Mouse (Mus musculus) liver, embryonic 14.5 days (tissue): ENCODE measurements around the gene Aup1. TPM values are rescaled to one million over a fixed set of nuclear protein-coding genes. Genes with fewer than 3 reads are reported as not detected.
A peak's percentile ranks its signal among the peaks of the same experiment; 100 is the strongest.

Source experiments
- ATAC-seq: fragments of 200-750 bp; cut with Nextera tagmentation; 2 replicates; pipeline ENCODE4 v1.8.0; 2017; ENCODE audit warnings: moderate number of reproducible peaks, mild to moderate bottlenecking, moderate library complexity; ENCODE audit not compliant: insufficient read depth
- DNase-seq, 3 experiments: peaks; one replicate each; pipeline ENCODE4 v3.0.0-alpha.2; 2012 to 2013; ENCODE audit warnings: low read depth in 3 of 3, low spot score in 3 of 3
- H3K27ac ChIP-seq: fragments of 300-500 bp; sonication (generic); 2 replicates; pipeline ENCODE4 v1.5.1; 2014; ENCODE audit warnings: moderate library complexity, mild to moderate bottlenecking, control low read depth, inconsistent platforms
- H3K27me3 ChIP-seq: fragments of 300-500 bp; sonication (generic); 2 replicates; pipeline ENCODE4 v1.6.1; 2014; ENCODE audit warnings: mild to moderate bottlenecking, low read length, moderate library complexity; ENCODE audit not compliant: control insufficient read depth, insufficient read depth
- H3K36me3 ChIP-seq: fragments of 300-500 bp; sonication (generic); replicated peaks from 2 replicates; pipeline ENCODE4 v1.6.1; 2014; ENCODE audit warnings: low read depth; ENCODE audit not compliant: control insufficient read depth, insufficient read depth
- H3K4me1 ChIP-seq, 2 experiments: fragments of 200-500 bp in 1 of 2; fragments of 300-500 bp in 1 of 2; sonication (generic) in 1 of 2; replicated peaks; 2 replicates each; pipeline ENCODE4 v1.6.1; 2012 to 2014; ENCODE audit warnings: antibody characterized with exemption in 1 of 2, inconsistent platforms in 1 of 2, low read length in 1 of 2; ENCODE audit not compliant: control insufficient read depth in 2 of 2, insufficient read depth in 2 of 2
- H3K4me2 ChIP-seq: fragments of 300-500 bp; sonication (generic); 2 replicates; pipeline ENCODE4 v1.6.1; 2014; ENCODE audit warnings: low read depth, mild to moderate bottlenecking, control low read depth, moderate library complexity
- H3K4me3 ChIP-seq, 2 experiments: fragments of 200-500 bp in 1 of 2; fragments of 300-500 bp in 1 of 2; sonication (generic) in 1 of 2; 2 replicates each; pipeline ENCODE4 v1.5.1; 2012 to 2014; ENCODE audit warnings: low read depth in 2 of 2, low read length in 2 of 2, mild to moderate bottlenecking in 2 of 2, control low read depth in 1 of 2, inconsistent platforms in 1 of 2, moderate library complexity in 1 of 2; ENCODE audit not compliant: insufficient read depth in 1 of 2
- H3K9ac ChIP-seq: fragments of 300-500 bp; sonication (generic); replicated peaks from 2 replicates; pipeline ENCODE4 v1.6.1; 2014; ENCODE audit warnings: mild to moderate bottlenecking, control low read depth, moderate library complexity
- H3K9me3 ChIP-seq: fragments of 300-500 bp; sonication (generic); 2 replicates; pipeline ENCODE4 v1.6.1; 2016; ENCODE audit warnings: low read length, mixed read lengths; ENCODE audit not compliant: control insufficient read depth
- CTCF ChIP-seq: IDR thresholded peaks from 2 replicates; pipeline ENCODE4 v1.5.1; 2016; ENCODE audit warnings: antibody characterized with exemption, low read depth, control low read depth
- EP300 ChIP-seq: IDR thresholded peaks from 2 replicates; pipeline ENCODE4 v1.6.1; 2016; ENCODE audit warnings: antibody characterized with exemption, low read depth
- WGBS: fragments of 180-500 bp; shearing (Covaris S2); extraction: QIAGEN DNeasy Blood & Tissue Kit; methylation state at CpG from one replicate; pipeline ENCODE4 v1.1.7; 2014; ENCODE audit not compliant: insufficient replicate concordance; 5-methylcytosine and 5-hydroxymethylcytosine counted together
- polyA plus RNA-seq, 2 experiments: library from polyadenylated mRNA; depleted of rRNA in 1 of 2; stranded (reverse) in 1 of 2; unstranded in 1 of 2; fragments of >200 nt; fragmentation: Nextera tagmentation in 1 of 2; extraction: Ambion mirVana in 1 of 2; gene quantifications; 2 replicates each; pipeline versions ENCODE4 v1.2.1 to v1.2.3; 2012 to 2014

The Aup1 gene
- polyA plus RNA-seq, 2 experiments = 128 to 172 TPM

DNA sequence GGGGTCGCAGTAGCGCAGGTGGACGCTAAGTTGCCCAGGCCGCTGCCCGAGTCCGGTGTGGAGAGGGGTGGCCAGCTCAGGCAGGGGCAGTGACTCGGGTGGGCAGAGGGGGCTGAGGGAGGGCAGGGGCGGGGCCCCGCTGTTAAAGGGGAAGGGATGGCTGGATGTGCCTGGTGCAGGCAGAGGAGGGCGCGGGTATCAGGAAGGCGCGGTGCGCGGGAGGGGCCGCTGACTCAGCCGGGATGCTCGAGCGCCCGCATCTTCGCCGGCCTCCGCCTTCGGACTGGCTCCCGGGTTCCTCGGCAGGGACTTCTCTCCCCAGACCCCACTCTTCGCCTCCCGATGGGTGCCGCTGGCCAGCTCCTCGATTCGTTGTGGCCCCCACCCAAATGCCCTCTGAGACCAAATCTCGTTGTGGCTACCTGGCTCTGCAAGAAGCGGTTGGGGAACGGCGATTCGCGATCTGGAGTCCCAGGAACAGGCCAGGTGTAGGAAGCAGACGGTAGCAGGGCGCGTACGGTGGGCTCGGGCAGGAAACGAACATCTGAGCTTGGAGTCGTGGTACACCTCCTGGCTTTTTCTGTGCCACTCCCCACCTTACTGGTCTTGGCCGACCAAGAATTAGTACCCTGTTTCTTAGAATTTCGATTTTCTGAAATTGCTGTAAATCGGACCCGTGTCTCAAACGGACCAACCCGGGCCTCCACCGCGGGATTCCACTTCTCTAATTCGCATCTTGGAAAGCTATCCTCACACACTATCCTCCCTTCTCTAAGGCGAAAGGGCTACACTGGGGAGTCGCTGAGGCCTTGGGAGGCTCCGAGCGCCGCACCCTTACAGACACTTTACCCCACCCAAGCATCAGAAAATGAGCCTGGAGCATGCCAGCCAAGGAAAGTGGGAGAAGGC is 16.2 kb downstream of the Aup1 start:
- no peak overlapping the region for H3K9ac ChIP-seq
- peaks cover 96% of the 10 kb centered on the region for H3K27me3 ChIP-seq
- no peak overlapping the region for H3K27ac ChIP-seq
- no peaks in the 10 kb centered on the region for H3K4me1 ChIP-seq
- H3K36me3 ChIP-seq = no peaks in the 10 kb centered on the region
- TF ChIP-seq EP300 = no peak
- no peak for TF ChIP-seq CTCF
- ATAC-seq (no peak), DNase-seq (no peak)
- 2% methylated on average over 58 of the region's 58 CpGs for WGBS
- peak overlapping the region; percentile 8; the same call in 1 of the 2 replicates for H3K4me2 ChIP-seq
- H3K4me3 ChIP-seq = peak overlapping the region in 1 of 2 experiments; percentile 16; a peak in 1 of 4 replicates
- no peaks in the 10 kb centered on the region for H3K9me3 ChIP-seq

- WGBS = 1% methylated on average over 24 of the region's 24 CpGs
- no peaks in the 10 kb centered on the region for H3K4me1 ChIP-seq
- no peak overlapping the region for H3K9ac ChIP-seq
- H3K4me2 ChIP-seq = 0 out of 2 replicates have a peak overlapping the region, but pooled peaks have one; percentile 8
- peak overlapping the region in 1 of 2 experiments; percentile 16; a peak in 1 of 4 replicates for H3K4me3 ChIP-seq
- H3K27me3 ChIP-seq = peaks cover 95% of the 10 kb centered on the region
- no peak for DNase-seq
- no peaks in the 10 kb centered on the region for H3K36me3 ChIP-seq
- TF ChIP-seq CTCF (no peak), EP300 (no peak)
- ATAC-seq = no peak
- H3K9me3 ChIP-seq = no peaks in the 10 kb centered on the region
- no peak overlapping the region for H3K27ac ChIP-seq
Measured at GRCm38 (mm10) chr6:83071220-83071619, 16.9 kb downstream of the Aup1 start.

- no peak for ATAC-seq
- Histone ChIP-seq H3K4me2 (no peak overlapping the region), H3K9me3 (no peaks in the 10 kb centered on the region), H3K27me3 (peaks cover 63% of the 10 kb centered on the region), H3K9ac (no peak overlapping the region), H3K4me1 (peaks cover 8% of the 10 kb centered on the region in 2 experiments), H3K36me3 (peaks cover 2% of the 10 kb centered on the region; the same call in 1 of the 2 replicates), H3K4me3 (no peak overlapping the region), H3K27ac (no peak overlapping the region)
- 7% methylated on average over 2 of the region's 2 CpGs for WGBS
- TF ChIP-seq EP300 = no peak
- TF ChIP-seq CTCF = peak; percentile 46; the same call in 1 of the 2 replicates
- no peak for DNase-seq
Measured at GRCm38 (mm10) chr6:83074979-83075378, 20.7 kb downstream of the Aup1 start.

- under 1% methylated on average over 54 of the region's 54 CpGs for WGBS
- Histone ChIP-seq H3K27ac (peak within 1 kb of the TSS; percentile 84), H3K4me2 (peak within 1 kb of the TSS; percentile 84), H3K36me3 (peaks cover 6% of the 10 kb centered on the region), H3K27me3 (peaks cover 35% of the 10 kb centered on the region), H3K9ac (peak within 1 kb of the TSS; percentile 92), H3K4me3 (peak within 1 kb of the TSS; percentile 92 to 96), H3K4me1 (peaks cover 8% of the 10 kb centered on the region in 2 experiments), H3K9me3 (no peaks in the 10 kb centered on the region)
- ATAC-seq (peak; percentile 27), DNase-seq (no peak)
- no peak for TF ChIP-seq CTCF
- no peak for TF ChIP-seq EP300
Measured at GRCm38 (mm10) chr6:83077630-83078323, 23.5 kb downstream of the Aup1 start, which contains the start of gene Pcgf1. Gene Pcgf1 (plus strand): TSS chr6:83077869.
